Mouse (Mus musculus): Measurements from ENCODE around the gene Rnf222.
"Not testable (repeated sequence)": the region's sequence is repeated elsewhere in the genome, so short reads cannot be mapped to it uniquely, and the experiment has no call there.

Rnf222 gene

DNA sequence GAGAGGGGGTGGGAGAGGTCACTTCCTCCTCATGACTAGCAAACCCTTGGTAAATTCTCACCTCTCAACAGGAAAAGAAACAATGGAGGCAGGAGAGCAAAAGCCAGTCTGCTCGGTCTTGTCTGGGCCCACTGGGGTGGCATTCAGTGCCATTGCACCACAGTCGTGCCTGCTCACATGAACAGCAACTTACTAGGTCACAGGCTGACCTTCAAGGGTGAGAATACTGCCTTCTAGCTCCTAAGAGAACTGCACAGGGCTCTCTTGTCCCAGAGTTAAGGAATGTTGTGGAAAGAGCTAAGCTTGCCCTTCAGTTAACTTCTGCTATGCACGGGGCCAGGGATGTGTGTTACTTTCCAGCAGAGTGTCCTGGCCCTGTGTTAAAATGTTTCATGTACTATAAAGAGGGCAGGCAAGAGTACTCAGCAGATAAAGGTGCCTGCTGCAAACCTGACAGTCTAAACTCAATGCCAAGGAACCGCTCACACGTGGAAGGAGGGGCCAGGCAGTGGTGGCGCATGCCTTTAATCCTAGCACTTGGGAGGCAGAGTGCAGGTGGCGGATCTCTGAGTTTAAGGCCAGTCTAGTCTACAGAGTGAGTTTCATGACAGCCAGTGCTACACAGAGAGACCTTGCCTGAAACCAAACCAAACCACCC lies 20.6 kb downstream of the Rnf222 start:
- DNase-seq (ENCODE audit: low read depth, low spot score) = no peak

GRCm38 (mm10) chr11:68911531-68912177 lies 23.3 kb downstream of the Rnf222 start:
- DNase-seq (ENCODE audit: low read depth, low spot score) = no peak

DNA sequence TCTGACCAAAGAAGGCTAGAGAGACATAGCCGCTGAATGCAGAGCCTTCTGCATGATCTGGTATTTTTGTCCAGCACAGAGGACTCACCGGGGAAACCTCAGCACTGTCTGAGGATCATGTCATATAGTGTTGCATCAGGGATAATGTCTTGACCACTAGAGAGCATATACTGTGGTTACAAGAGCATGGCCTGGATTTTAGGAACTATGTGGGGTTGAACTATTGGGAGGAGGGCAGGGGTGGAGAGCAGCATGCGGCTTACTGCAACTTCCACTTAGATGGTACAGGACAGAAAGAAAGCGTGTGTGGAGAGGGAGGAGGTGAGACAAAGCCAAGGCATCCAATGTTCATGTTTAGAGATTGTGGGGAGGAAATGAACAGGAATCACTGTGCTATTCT lies 26.2 kb downstream of the Rnf222 start:
- DNase-seq (ENCODE audit: low read depth, low spot score) = no peak

- no peak for DNase-seq (ENCODE audit: low read depth, low spot score)
Measured at GRCm38 (mm10) chr11:68923191-68923590, 34.8 kb downstream of the Rnf222 start.

DNA sequence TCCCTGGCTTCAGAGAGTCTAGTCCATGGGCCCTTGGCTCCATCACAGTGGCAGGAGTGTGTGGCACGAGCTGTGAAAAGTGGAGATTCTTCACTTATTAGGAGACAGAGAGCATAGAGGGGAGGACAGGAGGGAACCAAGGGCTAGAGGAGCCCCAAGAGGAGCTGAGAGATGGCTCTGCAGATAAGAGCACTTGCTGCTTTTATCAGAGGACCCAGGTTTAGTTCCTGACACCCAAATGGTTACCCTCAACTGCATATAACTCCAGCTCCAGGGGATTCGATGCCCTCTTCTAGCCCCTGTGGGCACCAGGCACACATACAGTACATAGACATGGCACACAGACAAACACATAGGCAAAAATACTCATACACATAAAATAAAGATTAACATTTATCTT lies 36.4 kb downstream of the Rnf222 start:
- DNase-seq (ENCODE audit: low read depth, low spot score) = no peak

DNA sequence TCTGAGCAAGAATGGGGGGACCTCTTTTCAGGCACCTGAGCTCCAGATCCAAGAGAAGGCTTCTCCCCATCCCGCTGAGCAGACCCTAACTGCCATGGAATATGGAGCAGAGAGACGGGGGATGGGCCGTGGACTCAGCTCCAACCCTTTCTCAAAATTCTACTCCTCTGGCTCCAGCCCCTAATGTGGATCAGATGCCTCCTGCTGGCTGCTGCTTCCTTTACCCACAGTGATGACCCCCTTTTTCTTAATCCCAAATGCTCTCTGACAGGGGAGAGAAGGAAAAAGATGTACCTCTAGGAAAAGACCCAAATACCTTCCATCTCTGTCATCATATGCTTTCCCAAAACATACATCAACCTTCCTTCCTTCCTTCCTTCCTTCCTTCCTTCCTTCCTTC lies 38.6 kb downstream of the Rnf222 start, which contains the start of gene Odf4:
Odf4 (minus strand) TSS at position 101 of the 400 bp plus-strand sequence.
- no peak for DNase-seq (ENCODE audit: low read depth, low spot score)

DNA sequence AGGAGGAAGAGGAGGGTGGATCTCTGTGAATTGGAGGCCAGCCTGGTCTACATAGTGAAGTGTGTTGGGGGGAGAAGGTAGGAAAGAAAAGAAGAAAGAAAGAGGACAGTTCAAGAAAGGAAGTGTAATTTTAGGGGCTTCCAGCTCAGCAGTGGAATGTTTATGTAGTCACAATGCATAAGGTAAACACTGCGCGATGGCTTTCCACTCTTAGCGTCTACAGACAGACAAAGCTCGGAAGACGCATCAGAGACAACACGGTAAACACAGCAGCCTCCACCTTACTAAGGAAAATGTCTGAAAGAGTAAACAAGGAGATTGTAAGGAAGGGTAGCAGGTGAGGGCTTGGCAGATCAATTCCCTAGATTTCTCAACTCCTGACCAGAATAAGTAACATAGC lies 41.6 kb downstream of the Rnf222 start:
- no peak for DNase-seq (ENCODE audit: low read depth, low spot score)

- DNase-seq (ENCODE audit: low read depth, low spot score) = no peak
Measured at GRCm38 (mm10) chr11:68933885-68934507, 45.6 kb downstream of the Rnf222 start.

- DNase-seq (ENCODE audit: low read depth, low spot score) = not testable (repeated sequence)
Measured at GRCm38 (mm10) chr11:68936951-68937350, 48.6 kb downstream of the Rnf222 start.

GRCm38 (mm10) chr11:68939451-68940304 lies 51.3 kb downstream of the Rnf222 start:
- DNase-seq (ENCODE audit: low read depth, low spot score) = peak; percentile 64

- no peak for DNase-seq (ENCODE audit: low read depth, low spot score)
Measured at GRCm38 (mm10) chr11:68940516-68940915, 52.2 kb downstream of the Rnf222 start.

- DNase-seq (ENCODE audit: low read depth, low spot score) = no peak
Measured at GRCm38 (mm10) chr11:68942731-68943130, 54.4 kb downstream of the Rnf222 start.

DNA sequence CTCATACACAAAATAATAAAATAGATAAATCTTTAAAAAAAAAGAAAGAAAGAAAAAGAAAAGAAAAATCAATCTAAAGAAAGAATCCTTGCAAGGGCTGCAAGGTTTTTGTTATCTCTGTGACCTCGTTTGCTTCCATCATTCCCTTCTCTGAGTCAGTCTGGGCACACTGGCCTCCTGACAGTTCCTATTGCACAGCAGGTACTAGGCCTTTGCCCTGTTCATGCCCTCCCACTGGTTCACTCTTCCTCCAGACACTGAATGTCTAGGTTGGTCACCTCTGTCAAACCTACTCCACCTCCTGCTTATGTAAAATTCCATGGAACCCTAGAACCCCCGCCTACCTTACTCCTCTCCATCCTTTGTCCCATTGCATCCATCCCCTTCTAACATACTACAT lies 56.9 kb downstream of the Rnf222 start:
- DNase-seq (ENCODE audit: low read depth, low spot score) = no peak

All from c-Kit-negative CD71-positive TER-119-positive erythroid progenitor cells, embryonic 14.5 days (primary cell).